Mouse (Mus musculus) thymus, adult 18-20 months (tissue): ENCODE data around the gene Eci1.
"Not testable (repeated sequence)": the region's sequence is repeated elsewhere in the genome, so short reads cannot be mapped to it uniquely, and the experiment has no call there.

Experiments
- DNase-seq, 2 experiments: peaks; one replicate each; pipeline ENCODE4 v3.0.0; 2022; ENCODE audit warnings: mixed read lengths in 2 of 2

Gene Eci1

DNA sequence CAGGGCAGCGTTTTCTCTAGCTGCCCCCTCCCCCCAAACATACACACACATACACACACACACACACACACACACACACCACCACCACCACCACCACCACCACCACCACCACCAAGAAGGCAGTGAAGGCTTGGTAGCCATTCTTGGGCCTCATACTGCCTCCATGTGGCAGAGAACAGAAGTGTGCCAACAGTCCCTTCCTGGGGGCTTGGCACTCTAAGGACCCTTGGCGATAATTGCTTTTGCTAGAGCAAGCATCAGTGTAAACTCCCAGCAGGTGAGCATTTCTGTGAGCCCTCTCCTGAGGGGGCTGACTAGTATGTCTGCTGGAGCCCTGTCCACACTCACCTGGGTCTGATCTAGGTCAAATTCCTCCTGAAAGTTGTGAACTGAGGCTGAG lies 14.7 kb downstream of the Eci1 start:
- DNase-seq = no peak

DNA sequence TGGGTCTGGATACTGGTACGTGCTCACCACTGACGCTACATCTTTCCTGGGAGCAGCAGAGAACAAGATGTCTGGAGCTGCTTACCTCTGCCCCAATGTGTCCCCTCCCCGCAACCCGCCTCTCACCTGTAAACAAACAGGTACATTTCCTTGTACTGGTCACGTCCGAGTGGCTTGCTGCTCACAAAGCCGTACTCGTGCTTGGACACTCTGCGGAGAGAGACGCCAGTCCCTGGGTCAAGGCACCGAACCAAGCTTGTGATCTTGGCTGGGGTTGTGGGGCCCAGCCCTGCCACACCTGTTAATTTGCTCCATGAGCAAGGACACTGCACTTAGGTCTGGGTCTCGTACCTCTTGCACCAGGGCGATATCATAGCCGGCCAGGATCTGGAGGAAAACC lies 15.7 kb downstream of the Eci1 start:
- no peak for DNase-seq

DNA sequence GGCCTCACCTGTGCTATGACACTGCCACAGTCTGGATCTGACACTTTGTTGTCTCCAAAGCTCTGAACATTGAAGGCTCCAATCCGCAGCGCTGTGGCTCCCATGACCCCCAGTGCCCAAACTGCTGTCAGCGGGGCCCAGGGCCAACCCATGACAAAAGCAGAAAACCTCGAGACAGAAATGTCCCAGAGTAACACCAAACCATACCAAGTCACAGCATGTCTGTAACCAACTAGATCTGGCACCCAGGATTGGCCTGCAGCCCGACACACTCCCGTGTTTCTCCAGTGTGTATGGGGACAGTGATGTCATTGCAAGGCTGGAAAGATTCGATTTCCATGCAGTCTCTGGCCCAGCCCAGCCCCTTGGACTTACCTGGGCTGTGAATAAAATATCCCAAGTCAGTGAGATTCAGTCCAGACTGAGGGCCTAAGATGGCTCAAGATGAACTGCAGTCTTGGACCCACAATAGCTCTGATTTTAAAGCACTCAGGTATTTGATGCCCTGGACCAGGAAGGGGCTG lies 16.3 kb downstream of the Eci1 start, which contains the start of gene Dnase1l2:
Gene Dnase1l2, minus strand, starts transcription at position 474 of the 524 bp plus-strand sequence.
- DNase-seq = no peak

DNA sequence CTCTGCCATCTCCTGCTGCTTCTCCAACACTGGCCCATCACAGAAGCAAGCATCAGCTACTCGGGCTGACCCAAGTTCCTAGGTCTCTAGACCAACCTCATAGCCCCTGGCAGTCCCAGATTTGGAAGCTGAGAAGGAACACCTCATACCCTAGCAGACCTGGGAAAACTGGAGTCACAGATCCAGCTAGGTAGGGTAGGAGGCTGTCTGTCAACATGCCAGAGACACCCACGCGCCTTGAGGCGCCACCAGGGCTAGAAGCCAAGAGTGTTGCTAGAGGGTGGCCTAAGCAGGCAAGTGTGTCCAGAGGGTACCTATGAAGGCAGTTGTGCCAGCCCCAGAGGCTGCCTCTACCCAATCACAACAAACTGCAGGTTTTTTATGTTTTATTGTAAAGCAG lies 17.0 kb downstream of the Eci1 start:
- no peak for DNase-seq

DNA sequence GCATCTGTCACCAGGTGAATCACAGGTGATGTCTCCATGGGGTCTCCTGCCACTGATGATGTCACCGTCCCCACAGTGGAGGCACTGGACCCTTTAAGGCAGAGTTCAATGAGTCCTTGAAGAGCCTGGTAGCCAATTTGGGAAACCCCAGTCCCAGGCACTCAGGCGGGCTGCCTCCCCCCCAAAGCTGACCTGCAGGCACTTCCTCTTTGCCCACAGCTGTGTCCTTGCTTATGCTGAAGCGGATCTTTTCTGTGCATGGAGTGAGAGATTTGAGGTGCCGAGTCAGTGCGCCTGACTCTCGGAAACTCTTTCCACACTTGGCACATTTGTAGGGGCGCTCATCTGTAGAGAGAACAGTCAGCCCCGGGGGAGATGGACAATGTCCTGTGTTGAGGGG lies 20.1 kb downstream of the Eci1 start:
- DNase-seq = no peak

DNA sequence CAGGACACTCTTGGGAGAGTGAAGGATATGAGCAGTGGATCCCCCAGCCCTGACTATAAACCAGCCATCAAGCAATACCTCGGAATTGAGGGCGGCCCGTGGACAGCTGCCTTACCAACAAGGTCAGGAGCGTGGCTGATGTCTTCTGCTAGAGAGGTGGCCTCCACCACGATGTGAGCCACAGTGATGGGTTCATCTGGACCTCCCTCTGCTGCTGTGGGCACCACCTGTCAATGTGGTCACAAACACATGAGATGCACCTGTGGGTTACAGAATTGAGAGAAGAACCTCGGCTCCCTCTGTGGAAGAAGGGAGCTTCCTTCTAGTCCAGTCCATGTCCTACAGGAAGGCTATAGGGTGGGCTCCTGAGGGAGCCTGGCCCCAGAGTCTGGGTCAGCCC lies 23.1 kb downstream of the Eci1 start:
- DNase-seq = no peak

DNA sequence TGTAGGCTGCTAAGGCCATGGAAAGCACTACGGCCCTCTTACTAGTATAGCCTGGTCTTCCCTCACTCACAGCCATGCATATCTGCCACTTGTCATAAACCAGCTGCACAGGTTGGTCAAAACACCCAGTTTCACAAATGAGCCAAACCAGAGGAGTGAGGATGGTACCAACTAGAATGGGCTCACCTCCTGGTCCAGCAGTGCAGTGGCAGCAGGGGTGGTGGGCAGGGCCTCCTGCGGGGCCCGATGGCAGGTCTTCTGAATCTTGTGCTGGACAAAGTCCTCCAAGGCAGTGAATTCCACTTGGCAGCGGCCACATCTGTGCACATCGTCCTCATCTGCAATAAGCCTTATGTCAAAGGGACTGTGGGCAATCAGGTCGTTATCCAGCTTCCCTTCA lies 24.8 kb downstream of the Eci1 start:
- DNase-seq = no peak

DNA sequence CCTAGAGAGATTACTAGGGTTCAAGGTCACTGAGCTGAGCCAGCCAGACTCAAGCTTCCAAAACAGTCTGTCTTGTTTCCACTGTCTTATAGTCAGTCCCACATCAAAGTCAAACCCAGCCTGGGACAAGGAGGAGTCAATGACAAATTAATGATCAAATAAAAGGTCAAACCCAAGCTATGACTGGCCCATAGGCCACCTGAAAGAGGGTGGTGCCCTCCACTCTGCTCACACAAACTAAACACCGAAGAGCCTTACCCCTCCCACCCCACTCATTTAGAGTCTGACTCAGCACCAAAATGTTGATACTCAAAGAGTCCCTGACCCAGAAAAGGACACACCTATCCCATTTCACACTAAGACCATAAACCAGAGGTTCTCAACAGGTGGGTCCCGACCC lies 26.9 kb downstream of the Eci1 start:
- DNase-seq = no peak

DNA sequence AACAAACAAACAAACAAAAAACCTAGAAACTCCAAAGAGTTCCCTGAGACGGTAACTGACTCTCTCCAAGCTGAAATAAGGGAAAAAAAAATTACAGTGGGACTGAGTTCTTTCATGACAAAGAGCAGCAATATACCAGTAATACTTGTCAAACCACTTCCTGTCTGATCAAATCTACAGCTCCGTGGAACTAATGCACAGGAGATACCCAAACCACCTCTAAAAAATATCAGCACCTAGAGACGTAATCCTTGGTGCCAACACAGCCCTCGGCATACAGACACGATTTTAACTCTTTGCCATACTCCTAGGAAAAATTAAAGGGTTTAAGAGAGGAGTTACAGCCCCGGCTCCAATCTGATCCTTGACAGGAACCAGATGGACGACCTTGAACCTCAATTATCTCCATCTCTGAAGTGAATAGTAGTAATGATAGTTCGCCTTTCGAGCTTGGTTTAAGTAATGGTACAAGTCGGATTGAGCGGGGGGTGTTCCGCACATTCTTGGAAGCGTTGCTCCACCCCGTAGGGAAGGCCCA lies 27.8 kb downstream of the Eci1 start:
- no peak for DNase-seq

DNA sequence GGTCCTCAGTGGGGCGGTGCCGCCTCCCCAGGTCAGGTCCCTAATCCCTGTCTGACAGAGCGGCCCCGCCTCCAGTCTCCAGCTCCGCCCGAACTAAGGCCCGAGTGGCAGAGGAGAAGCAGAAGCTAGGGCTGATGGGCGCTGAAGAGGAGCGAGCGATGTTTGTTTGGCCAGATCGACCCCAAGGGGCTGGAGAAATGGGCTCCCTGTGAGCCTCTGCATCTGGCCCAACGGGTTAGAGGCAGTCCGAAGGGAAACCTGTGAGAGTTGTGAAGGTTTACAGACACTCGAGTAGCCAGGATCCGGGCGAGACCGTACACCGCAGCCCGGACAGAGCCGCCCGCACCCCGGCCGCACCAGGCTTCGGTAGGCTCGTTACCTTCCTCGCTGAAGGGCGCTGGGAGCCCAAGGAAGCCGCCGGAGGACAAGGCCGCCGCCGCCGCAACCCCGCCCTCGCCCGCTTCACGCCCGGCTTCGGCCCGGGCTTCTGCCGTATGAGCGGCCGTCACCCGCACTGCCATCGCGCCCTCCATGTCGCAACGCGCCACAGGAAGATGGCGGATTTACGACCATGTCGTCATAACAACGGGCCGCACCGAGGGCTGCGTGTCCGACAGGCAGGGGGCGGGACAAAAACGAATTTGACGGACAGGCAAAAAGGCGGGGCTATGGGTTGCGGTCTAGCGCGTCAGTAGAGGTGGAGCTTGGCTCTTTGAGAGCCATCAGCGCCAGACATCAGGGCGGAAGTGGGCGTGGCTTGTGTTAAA lies 28.5 kb downstream of the Eci1 start:
- peak; percentile 99 for DNase-seq

DNA sequence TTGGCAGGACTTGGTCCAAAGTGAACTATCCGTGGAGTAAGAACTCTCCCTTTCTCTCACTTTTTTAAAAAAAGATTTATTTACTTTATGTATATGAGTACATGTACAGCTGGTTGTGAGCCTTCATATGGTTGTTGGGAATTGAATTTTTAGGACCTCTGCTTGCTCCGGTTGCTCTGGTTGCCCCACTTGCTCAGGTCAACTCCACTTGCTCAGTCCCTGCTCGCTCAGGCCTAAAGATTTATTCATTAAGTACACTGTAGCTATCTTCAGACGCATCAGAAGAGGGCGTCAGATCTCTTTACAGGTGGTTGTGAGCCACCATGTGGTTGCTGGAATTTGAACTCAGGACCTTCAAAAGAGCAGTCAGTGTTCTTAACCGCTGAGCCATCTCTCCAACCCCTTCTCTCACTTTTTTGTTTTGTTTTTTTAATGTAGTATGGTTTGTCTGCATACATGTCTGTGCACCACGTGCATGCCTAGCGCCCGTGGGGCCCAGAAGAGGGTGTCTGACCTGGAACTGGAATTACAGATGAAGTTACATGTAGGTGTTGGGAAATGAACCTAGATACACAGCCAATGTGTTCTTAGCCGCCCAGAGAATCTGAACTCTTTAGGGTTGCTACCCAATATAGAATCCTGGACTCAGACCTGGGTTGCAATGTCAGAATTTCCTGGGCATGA lies 29.2 kb downstream of the Eci1 start:
- not testable (repeated sequence) for DNase-seq

DNA sequence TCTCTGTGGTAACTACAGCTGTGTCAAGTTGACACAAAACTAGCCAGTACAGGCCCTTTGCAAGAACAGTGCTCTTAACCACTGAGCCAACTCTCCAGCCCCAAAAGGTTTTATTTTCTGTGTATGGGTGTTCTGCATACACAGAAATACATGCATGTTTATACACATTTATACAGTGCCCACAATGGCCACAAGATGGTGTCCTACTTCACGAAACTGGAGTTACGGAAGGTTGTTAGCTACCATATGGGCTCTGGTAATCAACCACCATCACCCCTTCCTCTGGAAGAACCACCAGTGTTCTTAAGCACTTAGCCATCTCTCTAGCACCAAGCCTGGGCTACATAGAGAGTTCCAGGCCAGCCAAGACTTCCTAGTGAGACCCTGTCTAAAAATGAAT lies 35.1 kb downstream of the Eci1 start:
- no peak for DNase-seq

DNA sequence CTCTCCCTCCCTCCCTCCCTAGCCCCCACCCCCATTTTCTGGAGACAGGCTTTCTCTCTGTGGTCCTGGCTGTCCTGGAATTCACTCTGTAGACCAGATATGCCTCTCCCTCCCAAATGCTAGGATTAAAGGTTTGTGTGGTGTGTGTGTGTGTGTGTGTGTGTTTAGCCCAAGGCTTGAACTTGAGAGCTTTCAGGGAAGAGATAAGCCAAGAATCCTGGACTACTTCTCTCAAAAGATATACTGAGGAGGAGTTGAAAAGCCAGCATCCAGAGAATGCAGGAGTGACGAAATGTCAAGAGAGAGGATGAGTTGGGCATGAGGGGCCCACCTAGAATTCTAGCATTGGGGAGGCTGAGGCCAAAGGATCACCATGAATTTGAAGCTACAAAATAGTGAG lies 36.5 kb downstream of the Eci1 start:
- DNase-seq = no peak

DNA sequence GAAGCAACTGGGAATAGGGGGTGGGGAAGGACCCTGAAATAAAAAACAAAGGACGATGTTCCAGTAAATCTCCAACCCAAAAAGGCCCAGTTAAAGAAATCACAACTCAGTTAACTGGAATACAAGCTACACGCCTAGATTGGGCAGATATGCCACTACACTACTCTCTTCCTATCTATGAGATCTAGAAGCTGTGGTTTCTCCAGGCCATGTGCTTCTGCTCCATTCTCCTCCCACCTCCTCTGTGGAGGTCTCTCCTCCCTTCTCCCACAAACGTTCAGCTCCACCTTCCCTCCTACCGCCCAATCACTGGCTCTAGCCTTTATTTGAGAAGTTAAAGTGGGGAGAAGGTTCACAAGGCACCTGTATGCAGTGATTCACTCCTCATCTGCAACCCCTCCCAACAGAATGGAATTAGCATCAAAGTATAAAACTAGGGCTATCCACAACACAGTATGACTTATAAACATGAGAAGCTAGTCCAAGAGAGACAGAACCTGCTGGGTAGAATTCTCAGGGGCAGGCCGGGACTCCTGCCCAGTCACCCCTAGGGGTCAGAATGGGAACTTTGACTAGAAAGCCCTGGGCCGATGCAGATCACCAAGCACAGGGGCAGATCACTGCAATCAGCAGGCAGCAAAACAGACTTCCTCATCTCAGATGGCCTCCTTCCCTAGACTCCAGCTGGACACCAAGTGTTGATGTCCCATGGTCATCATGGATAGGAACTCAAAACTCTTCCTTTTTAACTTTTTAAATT lies 37.1 kb downstream of the Eci1 start:
- DNase-seq = peak in 1 of 2 experiments; percentile 3

DNA sequence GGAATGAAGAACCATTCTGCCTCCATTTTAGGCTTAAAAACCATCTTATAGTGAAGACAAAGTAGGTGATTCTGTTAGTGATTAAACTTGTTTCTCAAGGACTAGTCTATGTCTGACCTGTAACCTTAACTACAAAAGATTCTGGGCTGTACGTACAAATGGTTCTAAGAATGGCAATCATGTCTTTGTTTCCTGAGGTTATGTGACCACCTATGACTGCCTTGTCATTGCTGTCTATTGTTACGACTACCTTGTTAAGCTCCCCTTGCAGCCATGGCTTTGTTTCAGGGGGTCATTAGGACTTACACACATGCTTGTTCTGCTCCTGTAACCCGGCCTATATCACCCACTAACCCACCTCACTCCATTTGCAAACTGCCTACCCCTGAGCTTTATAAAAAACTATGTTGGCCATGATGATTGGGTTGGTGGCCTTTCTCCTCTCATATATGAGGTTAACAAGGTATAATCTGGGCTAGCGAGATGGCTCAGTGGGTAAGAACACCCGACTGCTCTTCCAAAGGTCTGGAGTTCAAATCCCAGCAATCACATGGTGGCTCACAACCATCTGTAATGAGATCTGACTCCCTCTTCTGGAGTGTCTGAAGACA lies 42.3 kb downstream of the Eci1 start:
- DNase-seq = no peak

DNA sequence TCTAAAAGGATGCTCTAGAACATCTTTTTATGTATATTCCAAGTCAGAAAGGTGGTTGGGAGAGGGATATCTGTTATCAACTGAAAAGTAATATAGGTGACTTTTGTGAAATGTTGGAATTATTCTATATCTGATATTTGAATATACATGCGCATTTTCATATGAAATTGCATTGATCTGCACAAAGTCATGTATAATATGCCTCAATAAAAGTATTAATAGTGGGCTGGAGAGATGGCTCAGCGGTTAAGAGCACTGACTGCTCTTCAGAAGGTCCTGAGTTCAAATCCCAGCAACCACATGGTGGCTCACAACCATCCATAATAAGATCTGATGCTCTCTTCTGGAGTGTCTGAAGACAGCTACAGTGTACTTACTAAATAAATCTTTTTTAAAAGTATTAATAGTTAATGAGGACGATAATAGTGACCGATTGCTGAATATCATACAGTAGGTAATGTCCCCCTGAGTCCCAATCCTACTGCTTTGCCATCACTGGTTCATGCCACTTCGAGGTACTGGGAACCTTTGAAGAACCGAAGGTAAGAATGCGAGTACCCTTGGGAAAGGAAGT lies 43.0 kb downstream of the Eci1 start:
- no peak for DNase-seq

DNA sequence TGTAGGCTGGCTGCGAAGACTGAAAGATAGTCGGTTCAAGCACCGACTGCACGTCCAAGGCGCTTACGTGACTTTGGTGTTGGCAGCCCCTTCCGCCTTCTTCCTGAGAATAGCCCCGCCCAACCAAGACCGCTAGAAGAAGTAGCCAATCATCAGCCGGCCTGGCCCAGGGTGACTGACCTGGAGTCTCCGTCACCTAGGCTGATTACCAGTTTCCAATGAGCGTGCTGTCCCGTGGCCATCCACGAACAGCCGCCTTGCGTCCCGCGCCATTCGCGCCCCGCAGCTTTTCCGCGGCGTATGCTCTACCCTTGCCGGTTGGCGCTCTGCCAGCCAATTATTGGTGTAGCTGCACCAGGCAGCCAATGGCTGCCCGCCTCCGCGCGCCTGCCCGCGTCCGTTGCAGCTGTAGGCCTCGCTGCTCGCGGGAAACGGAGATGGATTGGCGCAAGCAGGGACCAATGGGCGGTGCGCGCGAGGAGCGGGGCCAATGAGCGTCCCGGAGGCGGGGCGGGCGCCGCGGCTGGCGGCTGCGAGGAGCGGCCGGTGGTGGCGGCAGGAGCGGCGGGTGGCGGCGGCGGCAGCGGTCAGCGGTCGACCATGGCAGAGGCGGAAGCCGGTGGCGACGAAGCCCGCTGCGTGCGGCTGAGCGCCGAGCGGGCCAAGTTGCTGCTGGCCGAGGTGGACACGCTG lies 43.6 kb downstream of the Eci1 start, which contains the start of the genes E4f1 and Pgp:
Gene E4f1, minus strand, starts transcription at position 404 of the 693 bp plus-strand sequence.
Gene Pgp, plus strand, starts transcription at position 483 of the 693 bp plus-strand sequence.
- DNase-seq = peak; percentile 97

DNA sequence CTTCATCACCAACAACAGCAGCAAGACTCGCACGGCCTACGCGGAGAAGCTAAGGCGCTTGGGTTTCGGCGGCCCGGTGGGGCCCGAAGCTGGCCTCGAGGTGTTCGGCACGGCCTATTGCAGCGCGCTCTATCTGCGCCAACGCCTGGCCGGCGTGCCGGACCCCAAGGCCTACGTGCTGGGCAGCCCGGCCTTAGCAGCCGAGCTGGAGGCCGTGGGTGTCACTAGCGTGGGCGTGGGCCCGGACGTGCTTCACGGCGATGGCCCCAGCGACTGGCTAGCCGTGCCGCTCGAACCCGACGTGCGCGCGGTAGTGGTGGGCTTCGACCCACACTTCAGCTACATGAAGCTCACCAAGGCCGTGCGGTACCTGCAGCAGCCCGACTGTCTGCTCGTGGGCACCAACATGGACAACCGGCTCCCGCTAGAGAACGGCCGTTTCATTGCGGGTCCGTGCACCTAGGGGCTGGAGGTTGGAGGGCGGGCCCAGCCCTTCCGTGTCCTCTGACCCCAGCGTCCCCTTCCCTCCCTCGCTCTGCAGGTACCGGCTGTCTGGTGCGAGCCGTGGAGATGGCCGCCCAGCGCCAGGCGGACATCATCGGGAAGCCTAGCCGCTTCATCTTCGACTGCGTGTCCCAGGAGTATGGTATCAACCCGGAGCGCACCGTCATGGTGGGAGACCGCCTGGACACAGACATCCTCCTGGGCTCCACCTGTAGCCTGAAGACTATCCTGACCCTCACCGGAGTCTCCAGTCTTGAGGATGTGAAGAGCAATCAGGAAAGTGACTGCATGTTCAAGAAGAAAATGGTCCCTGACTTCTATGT lies 44.5 kb downstream of the Eci1 start:
- peak in 1 of 2 experiments; percentile 29 for DNase-seq

DNA sequence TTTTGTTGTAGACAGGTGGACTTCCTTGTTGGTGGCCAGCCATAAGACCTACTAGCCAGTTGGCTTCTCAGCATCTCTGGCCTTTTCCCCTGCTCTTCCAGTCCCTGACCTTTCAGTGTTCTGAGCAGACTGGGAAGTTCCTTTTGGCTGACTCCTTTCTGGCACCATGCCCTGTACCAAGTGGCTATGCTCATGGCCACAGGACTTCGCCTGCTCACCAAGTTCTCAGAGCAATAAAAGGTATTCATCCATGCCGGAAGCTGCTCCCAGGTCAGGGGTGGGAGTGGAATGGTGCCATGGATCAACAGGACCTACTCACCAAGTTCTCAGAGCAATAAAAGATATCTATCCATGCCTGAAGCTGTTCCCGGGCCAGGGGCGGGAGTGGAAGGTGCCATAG lies 46.1 kb downstream of the Eci1 start:
- no peak for DNase-seq

DNA sequence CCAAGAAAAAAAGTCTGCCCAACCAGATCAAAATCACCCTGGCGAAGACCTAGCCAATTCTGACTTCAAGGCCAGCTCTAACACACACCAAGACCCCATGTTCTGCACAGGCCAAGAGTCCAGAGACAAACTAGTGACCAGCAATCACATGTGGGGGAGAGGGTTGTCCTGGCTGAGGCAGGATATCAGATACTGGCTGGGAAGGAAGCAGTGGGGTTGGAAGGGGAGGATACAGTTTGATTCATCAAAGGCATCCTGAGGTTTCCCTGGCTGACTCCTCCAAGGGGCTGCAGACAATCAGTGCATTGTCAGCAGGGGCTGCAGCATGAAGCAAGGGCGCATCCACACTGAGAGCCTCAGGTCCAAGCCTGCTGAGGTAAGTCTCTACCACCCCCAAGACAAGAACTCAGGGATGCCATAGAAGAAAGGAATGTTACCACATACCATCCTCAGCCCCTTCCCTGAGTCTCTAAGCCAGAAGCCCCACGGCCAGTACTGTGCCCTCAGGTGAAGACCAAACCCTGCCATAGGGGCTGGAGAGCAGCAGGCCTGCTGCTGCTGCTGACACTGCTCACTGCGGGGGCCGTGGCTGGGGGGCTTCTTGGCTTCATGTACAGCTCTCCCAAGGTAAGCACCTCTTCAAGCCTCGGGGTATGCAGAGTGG lies 47.3 kb downstream of the Eci1 start, which contains the start of gene Bricd5:
Gene Bricd5, plus strand, starts transcription at position 273 of the 664 bp plus-strand sequence.
- no peak for DNase-seq
